Mouse (Mus musculus): Measurements from ENCODE around the gene Cxcr5. TPM values are rescaled to one million over a fixed set of nuclear protein-coding genes. Genes with fewer than 3 reads are reported as not detected.

The Cxcr5 gene
- polyA plus RNA-seq, 1 experiment from 2014 or later: 0.48 TPM

DNA sequence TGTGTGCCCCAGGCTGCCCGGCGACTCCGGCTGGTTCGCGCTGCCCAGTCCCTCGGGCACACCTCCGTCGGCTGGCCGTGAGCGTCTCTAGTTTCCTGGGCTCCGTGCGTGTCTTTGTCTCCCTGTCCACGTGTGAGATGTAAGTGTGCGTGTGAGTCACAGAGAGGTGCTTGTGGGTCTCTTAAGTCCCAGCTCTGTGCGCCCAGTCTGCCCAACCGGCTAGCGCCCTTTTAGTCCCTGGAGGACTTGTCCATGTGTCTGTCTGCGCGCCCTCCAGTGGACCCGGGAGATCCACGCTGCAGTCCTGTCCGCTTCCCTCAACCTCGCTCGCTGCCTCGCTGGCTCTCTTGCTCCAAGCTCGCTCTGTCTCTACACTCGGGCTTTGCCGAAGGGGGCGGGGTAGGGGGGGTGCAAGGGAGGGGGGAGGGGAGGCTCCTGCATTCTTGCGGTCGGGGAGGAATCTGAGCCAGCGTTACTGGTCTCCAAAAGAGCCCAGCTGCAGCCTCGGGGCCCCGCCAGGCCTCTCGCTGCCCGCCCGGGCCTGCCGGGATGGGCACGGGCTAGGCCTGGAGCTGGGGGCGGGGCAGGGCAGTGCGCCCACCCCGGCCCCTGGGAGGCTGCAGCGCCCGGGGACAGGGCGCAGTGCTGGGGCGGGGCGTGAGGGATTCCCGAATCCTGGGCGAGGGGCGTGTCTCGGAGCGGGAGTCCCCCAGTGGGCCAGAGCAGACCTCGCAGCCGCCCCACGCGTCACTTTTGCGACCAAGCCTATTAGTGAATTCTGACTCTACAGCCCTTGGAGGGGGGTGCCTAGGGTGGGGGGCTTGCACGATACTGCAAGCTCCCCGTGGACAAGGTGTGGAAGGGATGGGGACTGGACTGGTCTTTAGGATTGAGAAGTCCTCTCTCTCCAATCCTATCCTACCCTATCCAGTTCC lies 63.0 kb downstream of the Cxcr5 start:
- no peaks in the 10 kb centered on the region for H3K9me3 ChIP-seq (ENCODE audit: control insufficient read depth, low read length)
- DNase-seq (ENCODE audit: low spot score): peak; percentile 78
- under 1% methylated on average over 54 of the region's 59 CpGs for WGBS
- H3K4me3 ChIP-seq (ENCODE audit: low read depth, low read length): peak overlapping the region; percentile 37
- peak overlapping the region; percentile 63 for H3K9ac ChIP-seq (ENCODE audit: low read depth, low read length)
- H3K27me3 ChIP-seq (ENCODE audit: control insufficient read depth, insufficient read depth, low read length): no peaks in the 10 kb centered on the region
- peak; percentile 77 for ATAC-seq (ENCODE audit: low FRiP score)
- H3K4me2 ChIP-seq (replicated peaks; ENCODE audit: low read depth, low read length): peak overlapping the region; percentile 86
- peaks cover 37% of the 10 kb centered on the region for H3K4me1 ChIP-seq (replicated peaks; ENCODE audit: control insufficient read depth, insufficient read depth, low read length)
- H3K27ac ChIP-seq (ENCODE audit: low read depth, low read length): peak overlapping the region; percentile 81
- H3K36me3 ChIP-seq (ENCODE audit: control insufficient read depth, insufficient read depth, low read length): 0 out of 2 replicates have a peak, but pooled peaks cover 2% of the 10 kb centered on the region

DNA sequence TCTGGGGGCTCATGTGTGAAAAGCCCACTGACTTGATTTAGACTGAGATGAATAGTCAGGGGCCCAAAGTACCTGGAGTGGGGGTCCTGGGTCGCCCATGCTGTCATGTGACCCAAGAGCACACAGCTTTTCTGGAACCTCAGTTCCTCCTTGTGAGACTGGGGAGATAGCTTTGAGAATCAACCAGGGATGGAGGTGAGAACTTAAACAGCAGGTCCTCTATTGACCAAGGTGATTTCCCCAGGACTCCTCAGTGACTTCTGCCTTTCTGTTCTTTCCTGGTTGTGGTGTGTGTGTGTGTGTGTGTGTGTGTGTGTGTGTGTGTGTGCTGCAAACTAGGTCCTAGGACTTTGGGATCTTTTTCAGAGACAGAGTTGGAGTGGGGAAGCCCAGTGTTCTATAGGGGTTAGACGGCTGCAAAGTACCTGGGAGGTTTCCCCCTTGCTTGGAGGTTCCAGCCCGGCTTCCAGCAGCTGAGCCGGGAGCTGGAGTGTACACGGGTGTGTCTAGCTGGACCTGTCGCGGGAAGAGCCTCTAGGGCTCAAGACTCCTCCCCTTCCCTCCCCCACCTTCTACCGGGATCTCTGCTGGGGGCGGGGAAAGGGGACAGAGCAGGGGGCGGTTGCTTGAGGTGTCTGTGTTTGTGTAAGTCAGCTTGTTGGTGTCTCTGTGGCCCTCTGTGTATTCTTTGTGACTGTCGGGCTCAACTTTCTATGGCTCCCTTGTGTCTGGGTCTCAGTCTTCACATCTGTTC lies 63.9 kb downstream of the Cxcr5 start:
- DNase-seq (ENCODE audit: low spot score): peak; percentile 52
- Histone ChIP-seq H3K9me3 (ENCODE audit: control insufficient read depth, low read length) (no peaks in the 10 kb centered on the region), H3K36me3 (ENCODE audit: control insufficient read depth, insufficient read depth, low read length) (0 out of 2 replicates have a peak, but pooled peaks cover 2% of the 10 kb centered on the region), H3K4me3 (ENCODE audit: low read depth, low read length) (peak overlapping the region; percentile 37), H3K9ac (ENCODE audit: low read depth, low read length) (peak overlapping the region; percentile 63; the same call in 1 of the 2 replicates), H3K27me3 (ENCODE audit: control insufficient read depth, insufficient read depth, low read length) (no peaks in the 10 kb centered on the region; the same call in 1 of the 2 replicates), H3K4me2 (replicated peaks; ENCODE audit: low read depth, low read length) (peak overlapping the region; percentile 86), H3K27ac (ENCODE audit: low read depth, low read length) (peak overlapping the region; percentile 81), H3K4me1 (replicated peaks; ENCODE audit: control insufficient read depth, insufficient read depth, low read length) (peaks cover 40% of the 10 kb centered on the region)
- peak; percentile 23 for ATAC-seq (ENCODE audit: low FRiP score)
- 3% methylated on average over 11 of the region's 11 CpGs for WGBS

DNA sequence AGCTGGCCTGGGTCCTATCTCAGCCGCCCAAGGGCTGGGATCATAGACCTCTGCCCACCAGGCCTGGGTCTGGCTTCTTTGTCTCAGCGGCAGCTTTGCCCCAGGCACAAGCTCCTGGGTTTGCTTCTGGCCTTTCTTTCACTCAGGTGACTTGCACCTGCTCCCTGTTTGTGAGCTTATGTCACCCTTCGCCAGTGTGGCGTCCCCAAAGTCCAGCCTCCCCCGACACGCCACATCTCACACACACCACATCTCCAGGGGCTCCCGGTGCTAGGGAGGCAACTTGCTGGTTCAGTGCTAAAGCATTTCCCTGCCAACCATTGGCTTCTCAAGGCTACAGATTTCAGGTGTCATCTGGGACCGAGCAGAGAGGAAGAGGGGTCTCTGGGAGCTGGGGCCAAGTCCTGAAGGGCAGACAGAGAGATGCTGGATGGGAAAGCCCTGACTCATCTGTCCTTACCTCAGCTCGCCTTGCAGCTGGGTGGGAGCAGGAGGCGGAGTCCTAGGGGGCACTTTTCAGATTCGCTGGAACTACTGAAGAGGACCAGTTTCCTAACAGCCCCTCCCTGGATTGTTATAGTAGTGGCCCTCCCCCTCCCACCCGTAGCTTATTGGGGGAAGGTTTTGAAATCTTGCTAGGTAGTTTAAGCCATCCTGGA lies 64.7 kb downstream of the Cxcr5 start:
- Histone ChIP-seq H3K27ac (ENCODE audit: low read depth, low read length) (no peak overlapping the region), H3K4me3 (ENCODE audit: low read depth, low read length) (no peak overlapping the region), H3K36me3 (ENCODE audit: control insufficient read depth, insufficient read depth, low read length) (0 out of 2 replicates have a peak, but pooled peaks cover 2% of the 10 kb centered on the region), H3K4me2 (replicated peaks; ENCODE audit: low read depth, low read length) (no peak overlapping the region), H3K27me3 (ENCODE audit: control insufficient read depth, insufficient read depth, low read length) (no peaks in the 10 kb centered on the region; the same call in 1 of the 2 replicates), H3K4me1 (replicated peaks; ENCODE audit: control insufficient read depth, insufficient read depth, low read length) (peaks cover 40% of the 10 kb centered on the region), H3K9ac (ENCODE audit: low read depth, low read length) (no peak overlapping the region), H3K9me3 (ENCODE audit: control insufficient read depth, low read length) (no peaks in the 10 kb centered on the region)
- WGBS: 61% methylated on average over 12 of the region's 12 CpGs
- ATAC-seq (ENCODE audit: low FRiP score) (no peak), DNase-seq (ENCODE audit: low spot score) (no peak)

DNA sequence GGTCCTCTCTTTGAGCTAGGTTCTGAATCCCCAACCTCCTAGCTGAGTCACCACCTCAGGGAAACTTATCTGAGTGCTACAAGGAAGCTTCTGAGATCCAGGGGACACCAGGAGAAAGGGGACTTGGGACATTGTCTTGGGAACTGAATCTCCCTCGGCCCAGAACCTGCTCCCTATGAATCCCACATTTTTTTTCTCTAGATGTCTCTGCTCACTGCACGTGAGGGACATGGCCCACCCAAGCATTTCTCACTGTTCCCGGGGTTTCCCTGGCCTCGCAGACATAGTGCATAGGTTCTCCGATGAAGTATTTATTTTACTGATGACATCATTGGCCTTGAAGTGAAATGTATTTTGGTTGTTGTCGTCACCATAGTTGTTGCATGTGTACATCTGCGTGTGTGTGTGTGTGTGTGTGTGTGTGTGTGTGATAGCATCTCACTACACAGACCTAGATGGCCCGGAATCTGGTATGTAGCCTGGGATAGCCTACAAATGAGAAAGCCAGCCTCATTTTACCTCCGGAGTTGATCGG lies 65.8 kb downstream of the Cxcr5 start:
- no peak for ATAC-seq (ENCODE audit: low FRiP score)
- H3K27ac ChIP-seq (ENCODE audit: low read depth, low read length): no peak overlapping the region

DNA sequence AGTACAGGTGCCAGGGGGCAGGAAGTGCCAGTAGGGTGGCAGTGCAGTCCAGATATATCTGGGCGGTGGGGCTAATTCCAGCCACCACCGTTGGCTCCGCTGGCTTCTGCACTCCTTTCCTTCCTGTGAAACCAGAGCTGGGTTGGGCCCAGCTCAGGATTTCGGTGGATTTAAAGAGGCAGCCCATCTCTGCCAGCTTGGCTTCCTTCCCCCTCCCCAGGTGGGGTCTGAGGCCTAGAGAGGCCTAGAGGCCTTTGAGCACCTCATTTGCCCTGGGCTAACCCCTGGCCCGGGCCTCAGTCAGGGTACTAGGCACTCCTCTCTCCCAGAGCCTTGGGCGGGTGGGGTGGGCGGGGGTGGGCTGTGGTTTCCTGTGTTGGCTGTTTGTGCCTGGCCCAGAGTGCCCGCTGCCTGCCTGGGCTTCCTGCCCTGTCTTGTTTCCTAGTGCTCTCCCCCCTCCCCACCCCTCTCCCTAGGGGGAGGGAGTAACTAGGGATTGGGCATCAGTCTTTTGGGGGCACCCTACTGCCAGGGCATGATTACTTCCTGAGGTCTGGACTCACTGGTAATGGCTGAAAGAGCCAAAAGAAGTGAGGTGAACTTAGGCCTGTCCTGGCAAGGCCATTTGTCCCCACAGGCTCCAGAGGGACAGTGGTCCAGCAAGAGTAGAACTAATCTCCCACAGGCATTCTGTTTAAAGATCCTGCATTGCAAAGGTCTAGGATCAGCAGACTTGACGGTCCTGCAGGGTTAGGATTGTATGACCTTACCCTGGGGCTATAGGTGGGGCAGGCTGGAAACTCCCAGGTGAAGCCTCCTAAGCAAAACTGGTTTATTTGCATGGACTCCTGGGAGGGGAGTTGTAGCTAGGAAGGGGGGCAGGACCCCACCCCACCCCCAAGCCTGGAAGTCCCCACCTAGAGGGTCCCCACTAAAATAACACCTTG lies 66.5 kb downstream of the Cxcr5 start:
- H3K4me3 ChIP-seq (ENCODE audit: low read depth, low read length): no peak overlapping the region
- H3K4me1 ChIP-seq (replicated peaks; ENCODE audit: control insufficient read depth, insufficient read depth, low read length): peaks cover 42% of the 10 kb centered on the region
- H3K9me3 ChIP-seq (ENCODE audit: control insufficient read depth, low read length): no peaks in the 10 kb centered on the region
- H3K27me3 ChIP-seq (ENCODE audit: control insufficient read depth, insufficient read depth, low read length): no peaks in the 10 kb centered on the region; the same call in 1 of the 2 replicates
- no peak overlapping the region for H3K9ac ChIP-seq (ENCODE audit: low read depth, low read length)
- 48% methylated on average over 8 of the region's 9 CpGs for WGBS
- ATAC-seq (ENCODE audit: low FRiP score) (no peak), DNase-seq (ENCODE audit: low spot score) (no peak)
- H3K4me2 ChIP-seq (replicated peaks; ENCODE audit: low read depth, low read length): no peak overlapping the region
- no peaks in the 10 kb centered on the region for H3K36me3 ChIP-seq (ENCODE audit: control insufficient read depth, insufficient read depth, low read length)
- H3K27ac ChIP-seq (ENCODE audit: low read depth, low read length): no peak overlapping the region

More for the DNA sequence above, 65.8 kb downstream of the Cxcr5 start:
- peaks cover 40% of the 10 kb centered on the region for H3K4me1 ChIP-seq (replicated peaks; ENCODE audit: control insufficient read depth, insufficient read depth, low read length)
- no peak overlapping the region for H3K4me2 ChIP-seq (replicated peaks; ENCODE audit: low read depth, low read length)
- DNase-seq (ENCODE audit: low spot score): no peak
- no peaks in the 10 kb centered on the region for H3K9me3 ChIP-seq (ENCODE audit: control insufficient read depth, low read length)
- no peak overlapping the region for H3K9ac ChIP-seq (ENCODE audit: low read depth, low read length)
- WGBS: 92% methylated on average over 10 of the region's 10 CpGs
- H3K27me3 ChIP-seq (ENCODE audit: control insufficient read depth, insufficient read depth, low read length): no peaks in the 10 kb centered on the region; the same call in 1 of the 2 replicates
- 0 out of 2 replicates have a peak, but pooled peaks cover 2% of the 10 kb centered on the region for H3K36me3 ChIP-seq (ENCODE audit: control insufficient read depth, insufficient read depth, low read length)
- H3K4me3 ChIP-seq (ENCODE audit: low read depth, low read length): no peak overlapping the region

DNA sequence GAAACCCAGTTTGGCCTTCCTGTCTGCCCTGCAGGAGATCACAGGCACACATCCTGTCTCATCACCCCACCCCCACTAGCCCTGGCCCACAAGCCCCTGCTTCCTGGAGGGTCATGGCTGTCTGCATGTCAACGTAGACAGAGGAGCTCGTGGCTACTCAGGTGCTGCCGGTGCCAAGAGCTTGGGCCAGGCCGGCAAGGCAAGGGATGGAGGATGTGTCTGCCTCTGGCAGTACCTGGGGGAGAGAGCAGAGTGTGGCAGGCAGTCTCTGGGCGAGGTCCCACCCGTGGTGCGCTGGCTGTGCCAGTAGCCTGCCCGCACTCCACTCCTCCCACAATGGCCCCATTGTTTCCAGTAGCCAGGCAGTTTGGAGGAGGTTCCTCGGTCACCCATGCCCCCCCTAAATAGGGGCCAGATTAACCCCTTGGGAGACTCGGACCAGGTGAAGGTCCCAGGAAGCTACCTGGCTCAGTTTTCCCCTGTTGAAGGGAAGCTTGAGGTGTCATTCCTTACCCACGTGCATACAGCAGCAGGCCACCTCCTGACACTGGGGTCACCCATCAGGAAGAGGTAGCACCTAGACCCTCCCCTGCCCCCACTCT lies 67.3 kb downstream of the Cxcr5 start:
- ATAC-seq (ENCODE audit: low FRiP score): no peak
- H3K4me1 ChIP-seq (replicated peaks; ENCODE audit: control insufficient read depth, insufficient read depth, low read length): peaks cover 42% of the 10 kb centered on the region
- H3K27me3 ChIP-seq (ENCODE audit: control insufficient read depth, insufficient read depth, low read length): no peaks in the 10 kb centered on the region; the same call in 1 of the 2 replicates
- no peak overlapping the region for H3K4me3 ChIP-seq (ENCODE audit: low read depth, low read length)
- H3K9me3 ChIP-seq (ENCODE audit: control insufficient read depth, low read length): no peaks in the 10 kb centered on the region
- peak; percentile 39 for DNase-seq (ENCODE audit: low spot score)
- WGBS: 17% methylated on average over 11 of the region's 11 CpGs
- H3K4me2 ChIP-seq (replicated peaks; ENCODE audit: low read depth, low read length): no peak overlapping the region; the same call in 1 of the 2 replicates
- peak overlapping the region; percentile 45; the same call in 1 of the 2 replicates for H3K27ac ChIP-seq (ENCODE audit: low read depth, low read length)
- H3K36me3 ChIP-seq (ENCODE audit: control insufficient read depth, insufficient read depth, low read length): no peaks in the 10 kb centered on the region
- H3K9ac ChIP-seq (ENCODE audit: low read depth, low read length): 0 out of 2 replicates have a peak overlapping the region, but pooled peaks have one; percentile 20

DNA sequence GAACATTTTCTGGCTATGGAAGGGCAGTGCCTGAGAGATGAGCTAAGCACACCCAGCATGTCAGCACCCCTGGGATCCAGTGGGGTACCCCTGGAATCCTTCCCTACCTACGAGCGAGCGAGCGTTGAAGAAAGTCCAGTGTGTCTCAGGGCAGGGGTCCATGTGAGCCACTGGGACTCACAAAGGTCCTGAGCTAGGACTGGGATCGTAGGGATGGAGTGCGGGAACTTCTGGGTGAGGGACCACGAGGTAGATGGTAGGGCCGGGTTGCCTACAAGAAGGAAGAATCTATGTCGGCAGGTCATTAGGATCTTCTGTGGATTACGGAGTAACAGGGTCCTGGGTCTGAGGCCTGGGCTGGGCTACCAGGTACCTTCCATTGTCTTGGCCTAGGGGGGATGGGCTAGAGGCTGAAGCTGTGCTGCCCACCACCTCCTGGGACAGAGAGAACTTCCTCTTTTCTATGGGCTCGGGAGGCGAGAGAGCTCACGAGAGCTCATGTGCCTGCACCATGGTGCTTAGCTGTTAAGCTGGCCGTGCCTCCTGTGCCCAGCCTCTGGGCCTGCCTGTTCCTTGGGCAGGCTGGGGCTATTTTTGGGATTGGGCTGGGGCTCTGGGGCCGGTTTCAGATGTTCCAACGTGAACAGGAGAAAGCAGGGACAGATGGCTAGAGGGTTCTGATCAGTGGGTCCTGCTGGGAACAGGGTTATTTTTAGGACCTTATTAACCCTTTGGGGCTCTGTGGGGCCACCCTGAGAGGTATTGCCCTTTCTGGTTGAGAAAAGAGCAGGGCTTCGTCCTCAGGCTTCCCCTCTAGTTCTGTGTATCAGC lies 68.8 kb downstream of the Cxcr5 start:
- no peaks in the 10 kb centered on the region for H3K9me3 ChIP-seq (ENCODE audit: control insufficient read depth, low read length)
- H3K4me2 ChIP-seq (replicated peaks; ENCODE audit: low read depth, low read length): no peak overlapping the region
- H3K27ac ChIP-seq (ENCODE audit: low read depth, low read length): no peak overlapping the region
- H3K4me1 ChIP-seq (replicated peaks; ENCODE audit: control insufficient read depth, insufficient read depth, low read length): peaks cover 44% of the 10 kb centered on the region
- H3K36me3 ChIP-seq (ENCODE audit: control insufficient read depth, insufficient read depth, low read length): no peaks in the 10 kb centered on the region
- 64% methylated on average over 17 of the region's 17 CpGs for WGBS
- no peak overlapping the region for H3K4me3 ChIP-seq (ENCODE audit: low read depth, low read length)
- no peak overlapping the region for H3K9ac ChIP-seq (ENCODE audit: low read depth, low read length)
- DNase-seq (ENCODE audit: low spot score) (no peak), ATAC-seq (ENCODE audit: low FRiP score) (no peak)
- H3K27me3 ChIP-seq (ENCODE audit: control insufficient read depth, insufficient read depth, low read length): no peaks in the 10 kb centered on the region; the same call in 1 of the 2 replicates

Data from hindbrain, embryonic 11.5 days (tissue).